Mouse (Mus musculus): ENCODE data around the gene Bbs9. TPM values are rescaled to one million over a fixed set of nuclear protein-coding genes. Genes with fewer than 3 reads are reported as not detected.

Gene Bbs9
- polyA plus RNA-seq, 1 experiment = 17.9 TPM

GRCm38 (mm10) chr9:22677997-22678396 is 202.5 kb downstream of the Bbs9 start:
- no peaks in the 10 kb centered on the region for H3K9me3 ChIP-seq (replicated peaks; ENCODE audit: control insufficient read depth, insufficient read depth, low read length, poor library complexity, severe bottlenecking)
- no peaks in the 10 kb centered on the region for H3K4me1 ChIP-seq (ENCODE audit: control insufficient read depth, insufficient read depth, low read length)
- TF ChIP-seq EP300 (IDR thresholded peaks at IDR 0.05; ENCODE audit: insufficient read depth, low read depth, low read length) (no peak), CTCF (IDR thresholded peaks at IDR 0.05; ENCODE audit: low read depth, low read length) (no peak), POLR2A (IDR thresholded peaks at IDR 0.05; ENCODE audit: insufficient read depth, low read length) (no peak)
- no peak overlapping the region for H3K27ac ChIP-seq (ENCODE audit: insufficient read depth, low read length)
- H3K4me3 ChIP-seq (ENCODE audit: low read depth, low read length) = no peak overlapping the region
- no peaks in the 10 kb centered on the region for H3K36me3 ChIP-seq (ENCODE audit: control insufficient read depth, insufficient read depth, low read length, poor library complexity, severe bottlenecking)
- no peak overlapping the region for H3K9ac ChIP-seq (ENCODE audit: low read depth, poor library complexity, severe bottlenecking)
- no peaks in the 10 kb centered on the region for H3K27me3 ChIP-seq (ENCODE audit: control insufficient read depth, insufficient read depth, low read length, poor library complexity, severe bottlenecking)

- TF ChIP-seq CTCF (IDR thresholded peaks at IDR 0.05; ENCODE audit: low read depth, low read length) = no peak
- no peak for TF ChIP-seq EP300 (IDR thresholded peaks at IDR 0.05; ENCODE audit: insufficient read depth, low read depth, low read length)
- no peaks in the 10 kb centered on the region for H3K4me1 ChIP-seq (ENCODE audit: control insufficient read depth, insufficient read depth, low read length)
- no peak overlapping the region for H3K9ac ChIP-seq (ENCODE audit: low read depth, poor library complexity, severe bottlenecking)
- no peaks in the 10 kb centered on the region for H3K36me3 ChIP-seq (ENCODE audit: control insufficient read depth, insufficient read depth, low read length, poor library complexity, severe bottlenecking)
- no peaks in the 10 kb centered on the region for H3K9me3 ChIP-seq (replicated peaks; ENCODE audit: control insufficient read depth, insufficient read depth, low read length, poor library complexity, severe bottlenecking)
- no peaks in the 10 kb centered on the region for H3K27me3 ChIP-seq (ENCODE audit: control insufficient read depth, insufficient read depth, low read length, poor library complexity, severe bottlenecking)
- H3K27ac ChIP-seq (ENCODE audit: insufficient read depth, low read length) = no peak overlapping the region
- no peak overlapping the region for H3K4me3 ChIP-seq (ENCODE audit: low read depth, low read length)
Measured at GRCm38 (mm10) chr9:22678496-22678895, 203.0 kb downstream of the Bbs9 start.

GRCm38 (mm10) chr9:22679485-22679884 is 204.0 kb downstream of the Bbs9 start:
- Histone ChIP-seq H3K4me1 (ENCODE audit: control insufficient read depth, insufficient read depth, low read length) (no peaks in the 10 kb centered on the region), H3K9ac (ENCODE audit: low read depth, poor library complexity, severe bottlenecking) (no peak overlapping the region), H3K36me3 (ENCODE audit: control insufficient read depth, insufficient read depth, low read length, poor library complexity, severe bottlenecking) (no peaks in the 10 kb centered on the region), H3K4me3 (ENCODE audit: low read depth, low read length) (no peak overlapping the region), H3K27me3 (ENCODE audit: control insufficient read depth, insufficient read depth, low read length, poor library complexity, severe bottlenecking) (no peaks in the 10 kb centered on the region), H3K27ac (ENCODE audit: insufficient read depth, low read length) (no peak overlapping the region), H3K9me3 (replicated peaks; ENCODE audit: control insufficient read depth, insufficient read depth, low read length, poor library complexity, severe bottlenecking) (no peaks in the 10 kb centered on the region)
- TF ChIP-seq POLR2A (IDR thresholded peaks at IDR 0.05; ENCODE audit: insufficient read depth, low read length) = no peak
- TF ChIP-seq EP300 (IDR thresholded peaks at IDR 0.05; ENCODE audit: insufficient read depth, low read depth, low read length) = no peak
- TF ChIP-seq CTCF (IDR thresholded peaks at IDR 0.05; ENCODE audit: low read depth, low read length) = no peak

- H3K27ac ChIP-seq (ENCODE audit: insufficient read depth, low read length) = no peak overlapping the region
- no peak overlapping the region for H3K9ac ChIP-seq (ENCODE audit: low read depth, poor library complexity, severe bottlenecking)
- no peaks in the 10 kb centered on the region for H3K4me1 ChIP-seq (ENCODE audit: control insufficient read depth, insufficient read depth, low read length)
- H3K4me3 ChIP-seq (ENCODE audit: low read depth, low read length) = no peak overlapping the region
- no peaks in the 10 kb centered on the region for H3K9me3 ChIP-seq (replicated peaks; ENCODE audit: control insufficient read depth, insufficient read depth, low read length, poor library complexity, severe bottlenecking)
- TF ChIP-seq EP300 (IDR thresholded peaks at IDR 0.05; ENCODE audit: insufficient read depth, low read depth, low read length) = no peak
- TF ChIP-seq CTCF (IDR thresholded peaks at IDR 0.05; ENCODE audit: low read depth, low read length) = no peak
- TF ChIP-seq POLR2A (IDR thresholded peaks at IDR 0.05; ENCODE audit: insufficient read depth, low read length) = no peak
- no peaks in the 10 kb centered on the region for H3K36me3 ChIP-seq (ENCODE audit: control insufficient read depth, insufficient read depth, low read length, poor library complexity, severe bottlenecking)
- H3K27me3 ChIP-seq (ENCODE audit: control insufficient read depth, insufficient read depth, low read length, poor library complexity, severe bottlenecking) = no peaks in the 10 kb centered on the region
Measured at GRCm38 (mm10) chr9:22680031-22680430, 204.5 kb downstream of the Bbs9 start.

GRCm38 (mm10) chr9:22680484-22680883 is 205.0 kb downstream of the Bbs9 start:
- no peaks in the 10 kb centered on the region for H3K9me3 ChIP-seq (replicated peaks; ENCODE audit: control insufficient read depth, insufficient read depth, low read length, poor library complexity, severe bottlenecking)
- TF ChIP-seq POLR2A (IDR thresholded peaks at IDR 0.05; ENCODE audit: insufficient read depth, low read length) = no peak
- TF ChIP-seq EP300 (IDR thresholded peaks at IDR 0.05; ENCODE audit: insufficient read depth, low read depth, low read length) = no peak
- no peak for TF ChIP-seq CTCF (IDR thresholded peaks at IDR 0.05; ENCODE audit: low read depth, low read length)
- no peak overlapping the region for H3K9ac ChIP-seq (ENCODE audit: low read depth, poor library complexity, severe bottlenecking)

GRCm38 (mm10) chr9:22683786-22684185 is 208.3 kb downstream of the Bbs9 start:
- Histone ChIP-seq H3K36me3 (ENCODE audit: control insufficient read depth, insufficient read depth, low read length, poor library complexity, severe bottlenecking) (no peaks in the 10 kb centered on the region), H3K9me3 (replicated peaks; ENCODE audit: control insufficient read depth, insufficient read depth, low read length, poor library complexity, severe bottlenecking) (no peaks in the 10 kb centered on the region), H3K27me3 (ENCODE audit: control insufficient read depth, insufficient read depth, low read length, poor library complexity, severe bottlenecking) (no peaks in the 10 kb centered on the region), H3K4me3 (ENCODE audit: low read depth, low read length) (no peak overlapping the region), H3K4me1 (ENCODE audit: control insufficient read depth, insufficient read depth, low read length) (no peaks in the 10 kb centered on the region), H3K27ac (ENCODE audit: insufficient read depth, low read length) (no peak overlapping the region), H3K9ac (ENCODE audit: low read depth, poor library complexity, severe bottlenecking) (no peak overlapping the region)
- TF ChIP-seq POLR2A (IDR thresholded peaks at IDR 0.05; ENCODE audit: insufficient read depth, low read length) = no peak
- TF ChIP-seq CTCF (IDR thresholded peaks at IDR 0.05; ENCODE audit: low read depth, low read length) = no peak

More at GRCm38 (mm10) chr9:22680484-22680883, 205.0 kb downstream of the Bbs9 start:
- H3K27ac ChIP-seq (ENCODE audit: insufficient read depth, low read length) = no peak overlapping the region
- H3K36me3 ChIP-seq (ENCODE audit: control insufficient read depth, insufficient read depth, low read length, poor library complexity, severe bottlenecking) = no peaks in the 10 kb centered on the region
- H3K4me3 ChIP-seq (ENCODE audit: low read depth, low read length) = no peak overlapping the region
- no peaks in the 10 kb centered on the region for H3K27me3 ChIP-seq (ENCODE audit: control insufficient read depth, insufficient read depth, low read length, poor library complexity, severe bottlenecking)
- no peaks in the 10 kb centered on the region for H3K4me1 ChIP-seq (ENCODE audit: control insufficient read depth, insufficient read depth, low read length)

Measured in ES-Bruce4 (cell line).